Mouse (Mus musculus) spleen, embryonic (tissue): ENCODE measurements at regions not wholly inside any gene's neighbourhood (a gene's known extent, or its start where the extent isn't known, plus 50 kb on each side); places are given as distances from the start of the nearest gene placed in this dataset.

Source experiments
- CTCF ChIA-PET: fragments of 350-600 bp; sonication (Branson Sonifier 250); formaldehyde crosslinking; loops from one replicate; lab custom pipeline; 2022; lab: Charles Lee

GRCm38 (mm10) chr11:21478191-21478590 lies 93.8 kb upstream of the Wdpcp start:
- CTCF ChIA-PET: no interaction called here

GRCm38 (mm10) chr11:21470711-21471110 lies 99.7 kb upstream of the Ugp2 start:
- CTCF ChIA-PET: interaction anchor here (0.6 kb wide), 1 partner anchor 31 kb away, joined by 5 read pairs; no protein-coding TSS in a partner anchor

- CTCF ChIA-PET: no interaction called here
These were observed 97.5 kb upstream of the Ugp2 start for GRCm38 (mm10) chr11:21468465-21468864.

- CTCF ChIA-PET: no interaction called here
These were observed 89.0 kb upstream of the Ugp2 start for GRCm38 (mm10) chr11:21460011-21460410.

- CTCF ChIA-PET: no interaction called here
These were observed 82.5 kb upstream of the Ugp2 start for GRCm38 (mm10) chr11:21453308-21454106.

GRCm38 (mm10) chr11:21433726-21434125 lies 62.7 kb upstream of the Ugp2 start:
- CTCF ChIA-PET: no interaction called here

GRCm38 (mm10) chr11:21430021-21430420 lies 59.0 kb upstream of the Ugp2 start:
- CTCF ChIA-PET: interaction anchor here (0.5 to 0.7 kb wide), 2 partner anchors 10 to 976 kb away, joined by 3 to 7 read pairs; no protein-coding TSS in a partner anchor

GRCm38 (mm10) chr11:21428749-21429148 lies 57.7 kb upstream of the Ugp2 start:
- CTCF ChIA-PET: no interaction called here

- CTCF ChIA-PET: no interaction called here
These were observed 57.0 kb upstream of the Ugp2 start for GRCm38 (mm10) chr11:21428013-21428317.

GRCm38 (mm10) chr11:21427291-21428012 lies 56.5 kb upstream of the Ugp2 start:
- CTCF ChIA-PET: interaction anchor here (0.6 kb wide), 1 partner anchor 20 kb away, joined by 9 read pairs; no protein-coding TSS in a partner anchor

- CTCF ChIA-PET: no interaction called here
These were observed 54.6 kb upstream of the Ugp2 start for GRCm38 (mm10) chr11:21425480-21426101.

GRCm38 (mm10) chr11:21424345-21424744 lies 53.3 kb upstream of the Ugp2 start:
- CTCF ChIA-PET: no interaction called here

GRCm38 (mm10) chr11:21422281-21422878 lies 51.4 kb upstream of the Ugp2 start:
- CTCF ChIA-PET: no interaction called here
